Mouse (Mus musculus) left cerebral cortex, postnatal 10 days (tissue): ENCODE measurements around the gene Zcchc24. TPM values are rescaled to one million over a fixed set of nuclear protein-coding genes. Genes with fewer than 3 reads are reported as not detected.
A peak's percentile ranks its signal among the peaks of the same experiment; 100 is the strongest.

ENCODE experiments used
- DNase-seq, 2 experiments: peaks; one replicate each; pipeline ENCODE4 v3.0.0; 2021 to 2022; ENCODE audit warnings: low spot score in 2 of 2, mixed read lengths in 1 of 2; ENCODE audit errors: extremely low spot score in 1 of 2
- intact Hi-C: fragments of 180-260 bp; cut with DNase I; formaldehyde crosslinking; loops from one replicate; pipeline ENCODE4 v1.15.1; 2025
- total RNA-seq, 2 experiments: library from RNA; stranded (reverse); gene quantifications; 2 replicates each; pipeline ENCODE4 v1.2.3; 2021

Gene Zcchc24
- total RNA-seq, 2 experiments from 2014 or later: 34.9 to 41.8 TPM

DNA sequence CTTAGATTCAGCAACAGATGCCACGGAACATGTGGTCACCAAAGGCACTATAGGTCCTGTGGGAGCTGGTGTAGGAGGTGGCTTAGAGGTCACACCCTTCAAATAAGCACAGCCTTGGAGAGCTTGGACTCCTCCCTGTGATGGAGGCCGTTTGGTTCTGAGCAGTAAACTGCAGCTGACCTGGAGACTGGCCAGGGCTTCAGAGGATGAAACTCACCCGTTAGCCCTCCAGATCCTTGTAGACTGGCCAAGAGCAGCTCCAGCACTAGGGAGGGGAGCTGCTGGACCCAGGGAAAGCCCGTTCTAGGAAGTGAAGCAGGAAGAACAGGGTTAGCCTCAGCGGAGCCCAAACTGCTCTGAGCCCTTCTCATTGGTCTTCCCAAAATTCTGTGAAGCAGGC, 18.1 kb upstream of the Zcchc24 start:
- intact Hi-C loops: no loop called here
- DNase-seq: peak in 1 of 2 experiments; percentile 71

DNA sequence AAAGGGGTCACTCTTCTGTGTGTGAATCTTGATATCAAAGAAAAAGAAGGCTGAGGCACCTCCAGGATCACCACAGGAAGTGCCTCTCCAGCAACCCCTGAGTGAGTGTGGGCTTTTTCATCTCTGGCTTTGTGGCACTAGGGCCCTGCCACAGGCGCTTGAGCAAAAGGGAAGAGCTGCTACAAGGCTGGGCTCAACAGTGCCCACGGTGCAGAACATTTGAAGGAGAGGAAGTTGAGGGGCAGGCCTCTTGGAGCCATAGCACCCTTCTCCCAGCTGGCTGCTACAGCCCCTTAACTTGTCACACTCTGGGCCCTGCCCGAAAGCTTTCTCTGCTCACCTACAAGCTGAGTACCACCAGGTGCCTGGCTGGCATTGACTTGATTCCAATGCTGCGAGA, 16.4 kb upstream of the Zcchc24 start:
- intact Hi-C loops: no loop called here
- no peak for DNase-seq

DNA sequence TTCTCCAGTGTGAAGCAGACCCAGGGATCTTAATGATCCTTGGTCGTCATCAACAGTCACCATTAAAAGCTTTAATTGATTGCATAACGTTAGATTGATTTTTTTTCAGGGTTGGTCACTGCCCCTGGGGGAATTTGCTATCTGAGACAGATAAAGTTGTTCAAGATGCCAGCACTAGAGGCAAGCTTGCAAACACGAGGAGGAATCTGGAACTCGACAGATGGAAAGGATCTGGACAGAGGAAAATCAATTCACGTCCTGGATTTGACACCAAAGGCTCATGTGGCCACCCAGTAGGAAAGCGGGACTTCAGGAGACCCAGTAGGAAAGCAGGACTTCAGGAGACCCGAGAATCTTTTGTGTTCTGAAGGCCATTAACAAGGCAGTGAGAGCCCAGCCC, 14.4 kb upstream of the Zcchc24 start:
- intact Hi-C loops: no loop called here

GRCm38 (mm10) chr14:25780601-25781000, 11.8 kb upstream of the Zcchc24 start:
- intact Hi-C loops: no loop called here
- no peak for DNase-seq

More for the DNA sequence above, 14.4 kb upstream of the Zcchc24 start:
- DNase-seq: no peak

GRCm38 (mm10) chr14:25776294-25776693, 7.5 kb upstream of the Zcchc24 start:
- DNase-seq: no peak
- intact Hi-C loops: no loop called here

DNA sequence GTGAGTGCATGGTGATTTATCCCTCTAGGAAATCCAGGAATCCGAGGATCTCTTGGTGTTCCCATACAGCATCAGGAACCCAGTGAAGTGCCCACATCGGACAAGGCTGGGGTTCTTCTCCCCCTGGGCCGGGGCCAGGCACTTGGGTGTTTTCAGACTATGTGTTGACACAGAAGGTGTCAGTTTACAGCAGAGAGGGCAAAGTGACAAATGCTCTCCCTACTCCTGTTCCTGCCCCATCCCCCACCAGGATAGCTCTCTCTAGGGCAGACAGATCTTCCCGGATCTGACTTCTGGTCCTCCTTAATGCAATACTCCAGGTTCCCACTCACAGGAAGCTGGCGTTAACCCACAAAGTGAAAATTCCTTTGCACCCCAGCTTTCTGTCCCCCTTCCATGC, 5.3 kb upstream of the Zcchc24 start:
- DNase-seq: no peak
- intact Hi-C loops: no loop called here

- no peak for DNase-seq
- intact Hi-C loops: no loop called here
Observed at GRCm38 (mm10) chr14:25773039-25773438, 4.2 kb upstream of the Zcchc24 start.

GRCm38 (mm10) chr14:25769626-25770306, 927 bp upstream of the Zcchc24 start:
- intact Hi-C loops: loop anchor here (10.0 kb wide), 1 partner anchor 55 kb away; no protein-coding TSS in a partner anchor
- DNase-seq: no peak

DNA sequence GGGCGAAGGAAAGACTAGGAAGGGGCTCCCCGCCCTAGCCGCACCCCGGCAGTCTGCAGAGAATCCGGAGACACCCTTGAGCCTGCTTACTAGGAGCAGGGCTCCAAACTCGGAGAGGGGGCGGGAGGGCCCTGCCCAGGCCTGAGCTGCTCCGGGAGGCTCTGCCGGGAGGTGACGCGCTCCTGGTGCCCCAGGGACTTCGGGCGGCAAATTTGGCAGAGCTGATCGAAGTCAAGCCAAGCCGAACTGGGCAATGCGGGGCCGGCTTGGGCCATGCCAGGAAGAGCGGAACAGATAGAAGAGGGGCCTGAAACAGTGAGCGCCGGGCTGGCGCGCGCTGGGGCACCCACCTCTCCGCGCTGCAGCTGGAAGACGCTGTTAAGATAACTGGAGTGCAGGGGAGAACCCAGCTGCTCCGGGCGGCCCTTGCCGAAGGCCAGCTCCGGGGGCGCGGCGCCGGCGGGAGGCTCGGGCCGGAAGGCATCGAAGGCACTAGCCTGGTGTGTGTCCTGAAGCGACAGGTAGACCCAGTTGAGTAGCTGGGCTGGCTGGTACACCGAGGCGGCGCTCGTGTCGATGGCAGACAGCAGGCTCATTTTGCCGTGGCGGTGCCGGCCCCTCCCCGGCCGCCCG, 462 bp downstream of the Zcchc24 start:
- intact Hi-C loops: loop anchor here (10.0 kb wide), 1 partner anchor 54 kb away; no protein-coding TSS in a partner anchor
- DNase-seq: peak in 1 of 2 experiments; percentile 53

- intact Hi-C loops: loop anchor here (10.0 kb wide), 1 partner anchor 53 kb away; no protein-coding TSS in a partner anchor
- DNase-seq: no peak
Observed at GRCm38 (mm10) chr14:25767725-25768203, 1.1 kb downstream of the Zcchc24 start.

DNA sequence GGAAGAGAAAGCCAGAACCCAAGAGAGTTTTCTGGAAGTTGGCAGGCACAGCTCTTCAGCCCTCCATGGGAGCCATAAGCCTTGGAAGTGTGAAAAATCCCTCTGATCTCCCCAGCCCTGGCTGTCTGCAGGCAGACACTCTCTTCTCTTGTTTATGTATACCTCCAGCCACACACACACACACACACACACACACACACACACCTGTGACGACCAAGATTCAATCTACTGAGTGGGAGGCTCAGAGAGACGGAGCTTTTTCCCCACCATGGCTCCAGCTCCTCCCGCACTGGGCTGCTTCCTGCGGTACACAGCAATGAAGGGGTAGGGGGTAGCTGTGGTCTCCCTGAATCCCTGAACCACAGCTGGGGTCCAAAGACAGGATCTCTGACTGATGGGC, 2.4 kb downstream of the Zcchc24 start:
- no peak for DNase-seq
- intact Hi-C loops: loop anchor here (10.0 kb wide), 1 partner anchor 52 kb away; no protein-coding TSS in a partner anchor

DNA sequence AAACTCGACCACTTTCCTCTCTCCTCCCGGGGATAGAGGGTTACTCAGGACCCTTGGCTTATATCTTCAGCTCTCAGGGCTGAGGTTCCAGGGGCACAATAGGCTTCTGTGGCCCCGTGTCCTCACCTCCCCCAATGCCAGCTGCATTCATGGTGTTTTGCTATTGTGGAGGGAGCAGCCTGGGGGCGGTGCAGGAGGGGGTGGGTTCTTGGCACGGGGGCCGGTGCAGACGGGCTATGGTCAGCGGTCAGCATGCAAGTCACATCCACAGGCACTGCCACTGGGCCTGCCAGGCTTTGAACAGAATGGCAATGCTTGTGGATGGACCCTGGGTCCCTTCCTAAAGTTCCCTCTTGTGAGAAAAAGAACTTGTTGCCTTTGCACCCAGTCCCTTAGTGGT, 2.9 kb downstream of the Zcchc24 start:
- intact Hi-C loops: loop anchor here (10.0 kb wide), 1 partner anchor 51 kb away; no protein-coding TSS in a partner anchor
- peak; percentile 70 to 83 for DNase-seq

DNA sequence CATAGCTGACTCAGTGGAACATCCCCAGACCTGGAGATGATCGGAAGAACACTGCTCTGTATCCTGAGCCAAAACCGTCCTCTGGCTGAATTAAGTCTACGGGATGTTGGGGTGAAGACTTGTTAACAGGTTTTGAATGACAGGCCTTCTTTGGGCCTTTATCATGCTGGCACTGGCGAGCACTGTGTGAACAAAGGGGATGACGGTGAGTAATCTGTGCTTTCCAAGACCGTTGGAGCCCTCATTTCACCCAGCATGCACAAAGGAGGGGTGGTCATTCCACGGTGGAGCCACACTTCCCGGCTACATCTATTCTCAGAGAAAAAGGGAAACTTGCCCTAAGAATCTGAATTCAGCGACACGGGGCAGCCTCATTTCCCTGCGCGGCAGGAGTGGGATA, 3.7 kb downstream of the Zcchc24 start:
- no peak for DNase-seq
- intact Hi-C loops: loop anchor here (10.0 kb wide), 1 partner anchor 50 kb away; no protein-coding TSS in a partner anchor

DNA sequence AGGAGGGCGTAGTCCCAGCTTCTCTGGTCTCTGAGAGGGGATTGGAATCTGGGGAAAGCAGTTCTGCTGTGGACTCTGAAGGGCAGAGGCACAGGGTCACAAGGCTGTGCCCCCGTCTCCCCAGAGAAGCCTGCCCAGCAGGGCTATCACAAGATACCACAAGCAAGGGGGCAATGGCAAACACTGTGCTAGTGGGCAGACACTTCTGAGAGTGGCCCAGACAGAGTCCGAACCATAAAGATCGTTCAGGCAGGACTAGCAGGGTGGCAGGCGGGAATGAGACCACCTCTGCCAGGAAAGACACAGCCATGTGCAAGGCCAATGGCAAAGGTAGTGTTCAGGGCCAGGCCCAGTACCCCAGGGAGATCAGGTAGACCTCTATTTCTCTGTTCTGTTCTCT, 7.7 kb downstream of the Zcchc24 start:
- DNase-seq: no peak
- intact Hi-C loops: loop anchor here (10.0 kb wide), 1 partner anchor 46 kb away; no protein-coding TSS in a partner anchor

DNA sequence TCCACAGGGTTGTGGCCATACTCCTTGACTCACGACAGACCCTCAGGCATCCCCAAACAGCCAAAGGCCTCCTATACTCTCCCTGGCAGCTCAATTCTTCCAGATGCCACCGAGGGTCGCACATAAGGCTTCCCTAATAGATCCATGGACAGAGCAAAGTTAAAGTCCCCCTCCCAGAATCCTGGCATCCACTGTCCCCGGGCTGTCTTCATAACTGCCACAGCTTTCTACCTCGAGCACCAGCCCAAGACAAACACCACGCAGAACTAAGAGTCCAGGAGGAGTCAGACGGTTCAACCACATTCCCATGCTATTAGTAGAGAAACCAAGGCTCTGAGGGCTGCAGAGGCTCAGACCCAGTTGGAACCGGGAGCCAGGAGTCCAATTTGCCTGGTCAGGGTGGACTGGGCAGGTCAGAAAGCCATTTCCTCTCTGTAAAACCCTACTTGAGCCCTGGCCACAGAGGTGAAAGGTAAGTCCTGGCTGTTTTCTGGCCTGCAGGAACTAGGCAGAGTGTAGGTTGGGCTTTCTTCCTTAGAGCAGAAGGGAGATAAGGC, 8.8 kb downstream of the Zcchc24 start:
- intact Hi-C loops: loop anchor here (10.0 kb wide), 1 partner anchor 45 kb away; no protein-coding TSS in a partner anchor
- DNase-seq: no peak

DNA sequence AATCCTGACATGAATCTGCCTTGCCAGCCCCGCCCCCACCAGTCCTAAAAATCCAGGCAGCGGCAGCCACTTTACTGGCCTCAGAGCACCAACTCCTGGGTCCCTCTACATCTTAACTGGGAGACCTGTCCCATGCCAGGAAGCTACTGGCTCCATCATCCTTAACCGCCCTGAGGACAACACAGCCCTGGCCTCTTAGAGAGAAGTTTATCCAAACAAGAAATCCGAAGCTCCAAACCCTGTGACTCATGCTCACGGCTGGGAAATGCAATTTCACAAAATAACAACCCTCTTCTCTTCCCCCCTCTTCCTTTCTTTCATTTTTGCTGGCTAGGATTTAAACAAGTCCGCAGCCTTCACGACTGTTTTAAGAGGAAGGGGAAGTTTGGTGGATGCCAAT, 9.3 kb downstream of the Zcchc24 start:
- intact Hi-C loops: no loop called here
- no peak for DNase-seq

- intact Hi-C loops: no loop called here
Observed at GRCm38 (mm10) chr14:25757917-25758316, 10.9 kb downstream of the Zcchc24 start.

GRCm38 (mm10) chr14:25756385-25756990, 12.4 kb downstream of the Zcchc24 start:
- DNase-seq: no peak
- intact Hi-C loops: no loop called here

More at GRCm38 (mm10) chr14:25757917-25758316, 10.9 kb downstream of the Zcchc24 start:
- DNase-seq: no peak

GRCm38 (mm10) chr14:25755541-25755940, 13.3 kb downstream of the Zcchc24 start:
- intact Hi-C loops: no loop called here
- no peak for DNase-seq
